Mouse (Mus musculus) limb, embryonic 12.5 days (tissue): ENCODE results near the gene Prss38. TPM values are rescaled to one million over a fixed set of nuclear protein-coding genes. Genes with fewer than 3 reads are reported as not detected.
"Not testable (repeated sequence)": the region's sequence is repeated elsewhere in the genome, so short reads cannot be mapped to it uniquely, and the experiment has no call there.

Experiments used
- ATAC-seq: fragments of 200-750 bp; cut with Nextera tagmentation; 2 replicates; pipeline ENCODE4 v1.8.0; 2017; ENCODE audit warnings: low read depth, moderate TSS enrichment; ENCODE audit not compliant: insufficient number of reproducible peaks, insufficient read depth, low FRiP score, low TSS enrichment
- H3K27ac ChIP-seq: fragments of 300-500 bp; sonication (generic); 2 replicates; pipeline ENCODE4 v1.5.1; 2016; ENCODE audit warnings: mild to moderate bottlenecking, moderate library complexity
- H3K27me3 ChIP-seq: fragments of 300-500 bp; sonication (generic); 2 replicates; pipeline ENCODE4 v1.6.1; 2016; ENCODE audit warnings: mild to moderate bottlenecking, moderate library complexity
- H3K36me3 ChIP-seq: fragments of 300-500 bp; sonication (generic); 2 replicates; pipeline ENCODE4 v1.6.1; 2016; ENCODE audit warnings: mild to moderate bottlenecking, moderate library complexity
- H3K4me1 ChIP-seq: fragments of 300-500 bp; sonication (generic); replicated peaks from 2 replicates; pipeline ENCODE4 v1.6.1; 2016
- H3K4me2 ChIP-seq: fragments of 300-500 bp; sonication (generic); 2 replicates; pipeline ENCODE4 v1.6.1; 2016; ENCODE audit warnings: mild to moderate bottlenecking, moderate library complexity
- H3K4me3 ChIP-seq: fragments of 300-500 bp; sonication (generic); replicated peaks from 2 replicates; pipeline ENCODE4 v1.5.1; 2016; ENCODE audit warnings: mild to moderate bottlenecking
- H3K9ac ChIP-seq: fragments of 300-500 bp; sonication (generic); replicated peaks from 2 replicates; pipeline ENCODE4 v1.6.1; 2016; ENCODE audit warnings: mild to moderate bottlenecking, moderate library complexity
- H3K9me3 ChIP-seq: fragments of 300-500 bp; sonication (generic); 2 replicates; pipeline ENCODE4 v1.6.1; 2016; ENCODE audit warnings: mild to moderate bottlenecking, moderate library complexity
- WGBS: fragments of 180-500 bp; shearing (Covaris S2); methylation state at CpG from one replicate; pipeline ENCODE4 v1.1.7; 2016; 5-methylcytosine and 5-hydroxymethylcytosine counted together
- polyA plus RNA-seq: library from polyadenylated mRNA; unstranded; fragments of >200 nt; fragmentation: Nextera tagmentation; extraction: Ambion mirVana; gene quantifications from 2 replicates; pipeline ENCODE4 v1.2.1, GENCODE M21; 2016

Gene Prss38
- polyA plus RNA-seq, 1 experiment from 2014 or later = 0.16 TPM

DNA sequence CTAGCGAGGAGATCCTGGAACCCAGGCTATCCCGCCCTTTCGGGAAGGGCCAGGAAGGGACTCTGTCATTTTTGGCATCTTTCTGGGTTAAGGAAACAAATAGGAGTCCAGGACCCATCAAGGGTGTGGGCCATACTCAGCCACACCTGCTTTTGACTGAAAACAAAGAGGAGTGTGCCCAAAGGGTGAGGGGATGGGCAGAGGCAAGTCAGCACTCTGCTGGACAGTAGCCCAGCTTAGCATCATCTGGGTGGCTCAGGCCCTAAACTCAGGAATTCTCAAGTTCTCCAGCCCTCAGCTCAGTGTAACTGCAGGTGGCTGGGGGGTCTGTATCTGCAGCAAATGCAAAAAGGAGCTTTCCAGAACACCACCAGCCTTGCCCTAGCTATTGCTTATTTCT is 2.5 kb upstream of the Prss38 start:
- 0 out of 2 replicates have a peak overlapping the region, but pooled peaks have one; percentile 14 for H3K27ac ChIP-seq
- H3K4me2 ChIP-seq = no peak overlapping the region
- no peaks in the 10 kb centered on the region for H3K36me3 ChIP-seq
- H3K27me3 ChIP-seq = no peaks in the 10 kb centered on the region
- no peak overlapping the region for H3K4me3 ChIP-seq
- 82% methylated on average over 3 of the region's 3 CpGs for WGBS
- H3K4me1 ChIP-seq = no peaks in the 10 kb centered on the region
- no peak for ATAC-seq
- no peak overlapping the region for H3K9ac ChIP-seq
- no peaks in the 10 kb centered on the region for H3K9me3 ChIP-seq

DNA sequence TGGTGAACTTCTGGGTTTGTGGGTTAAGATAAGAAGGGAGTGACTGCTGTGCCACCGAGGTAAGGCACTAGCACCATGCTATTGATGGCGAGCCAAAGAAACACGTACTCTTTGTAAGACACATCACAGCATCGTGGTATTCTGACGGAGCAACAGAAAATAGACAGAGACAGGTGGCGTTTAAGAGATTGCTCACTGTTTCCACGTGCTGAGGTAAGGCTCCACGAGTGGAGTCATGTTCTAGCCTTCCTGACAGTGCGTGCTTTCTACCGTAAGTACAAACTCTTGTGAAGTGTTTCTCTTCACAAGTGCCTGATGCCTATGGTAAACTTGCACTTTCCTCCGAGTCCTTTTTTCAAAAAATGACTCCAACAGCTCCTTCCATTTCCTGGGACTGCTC is 5.6 kb downstream of the Prss38 start:
- Histone ChIP-seq H3K4me3 (no peak overlapping the region), H3K27me3 (no peaks in the 10 kb centered on the region; the same call in 1 of the 2 replicates), H3K4me1 (peaks cover 19% of the 10 kb centered on the region), H3K4me2 (no peak overlapping the region), H3K9me3 (no peaks in the 10 kb centered on the region), H3K36me3 (no peaks in the 10 kb centered on the region), H3K27ac (no peak overlapping the region), H3K9ac (no peak overlapping the region)
- ATAC-seq = no peak
- WGBS = 77% methylated on average over 11 of the region's 11 CpGs

DNA sequence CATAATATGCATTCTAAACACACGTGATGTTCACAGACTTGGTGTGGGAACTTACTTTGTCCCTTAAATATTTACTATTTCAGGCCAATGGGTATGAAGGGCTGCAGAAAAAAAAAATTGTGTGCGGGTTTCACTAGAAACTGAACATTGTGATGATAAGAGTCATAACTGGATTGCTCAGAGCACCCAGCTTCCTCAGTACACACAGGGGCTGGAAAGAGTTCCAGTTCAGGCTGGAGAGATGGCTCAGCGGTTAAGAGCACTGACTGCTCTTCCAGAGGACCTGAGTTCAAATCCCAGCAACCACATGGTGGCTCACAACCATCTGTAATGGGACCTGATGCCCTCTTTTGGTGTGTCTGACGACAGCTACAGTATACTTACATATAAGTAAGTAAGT is 7.5 kb downstream of the Prss38 start:
- not testable (repeated sequence) for H3K27me3 ChIP-seq, H3K4me3 ChIP-seq, H3K9ac ChIP-seq, H3K4me2 ChIP-seq, ATAC-seq, H3K9me3 ChIP-seq, H3K36me3 ChIP-seq, H3K27ac ChIP-seq
- H3K4me1 ChIP-seq = peaks cover 38% of the 10 kb centered on the region
- 84% methylated on average over 4 of the region's 4 CpGs for WGBS

DNA sequence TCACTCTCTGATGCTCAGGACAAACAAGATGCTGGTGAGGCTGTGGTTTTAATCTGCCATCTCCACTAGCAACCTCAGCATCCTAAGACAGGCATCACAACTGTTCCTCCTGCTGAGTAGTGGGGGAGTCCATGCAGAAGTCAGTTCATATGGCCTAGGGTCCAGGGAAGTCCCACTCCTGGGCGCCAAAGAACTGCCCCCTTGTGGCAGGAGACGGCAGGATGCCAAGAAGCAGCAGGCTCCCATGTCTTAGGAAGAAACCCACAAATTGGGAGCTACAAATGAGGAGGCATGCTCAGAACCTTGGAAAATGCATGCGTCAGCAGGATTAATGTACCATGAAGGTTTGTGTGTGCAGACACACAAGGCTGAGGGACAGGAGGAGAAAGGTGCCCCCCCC is 8.8 kb downstream of the Prss38 start:
- Histone ChIP-seq H3K36me3 (no peaks in the 10 kb centered on the region), H3K4me3 (no peak overlapping the region), H3K27me3 (no peaks in the 10 kb centered on the region; the same call in 1 of the 2 replicates), H3K4me2 (no peak overlapping the region), H3K27ac (0 out of 2 replicates have a peak overlapping the region, but pooled peaks have one; percentile 32), H3K9me3 (no peaks in the 10 kb centered on the region), H3K9ac (no peak overlapping the region), H3K4me1 (peaks cover 46% of the 10 kb centered on the region)
- 33% methylated on average over 3 of the region's 3 CpGs for whole genome bisulfite sequencing
- no peak for ATAC-seq

DNA sequence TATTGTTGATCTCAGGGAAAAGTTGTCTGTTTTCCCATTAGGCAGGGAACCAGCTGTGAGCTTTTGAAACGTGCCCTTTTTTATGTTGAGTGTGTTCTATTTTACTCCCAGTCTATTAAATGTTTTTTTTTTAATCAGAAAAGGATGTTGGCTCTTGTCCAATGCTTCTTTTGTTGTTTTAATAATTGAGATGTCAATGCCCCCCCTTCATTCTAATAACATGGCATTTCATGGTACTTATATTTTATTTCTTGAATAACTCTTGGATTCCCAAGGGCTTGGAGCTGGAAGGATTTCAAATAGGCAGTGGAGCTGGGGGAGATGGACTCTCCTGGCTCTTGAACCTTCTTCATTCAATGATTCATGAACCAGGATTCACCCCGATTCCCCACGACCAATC is 9.4 kb downstream of the Prss38 start:
- ATAC-seq = no peak
- Histone ChIP-seq H3K27me3 (no peaks in the 10 kb centered on the region; the same call in 1 of the 2 replicates), H3K4me2 (no peak overlapping the region), H3K9ac (no peak overlapping the region), H3K27ac (0 out of 2 replicates have a peak overlapping the region, but pooled peaks have one; percentile 32), H3K4me3 (no peak overlapping the region), H3K4me1 (peaks cover 46% of the 10 kb centered on the region), H3K36me3 (no peaks in the 10 kb centered on the region), H3K9me3 (no peaks in the 10 kb centered on the region)
- 60% methylated on average over 3 of the region's 3 CpGs for whole genome bisulfite sequencing

DNA sequence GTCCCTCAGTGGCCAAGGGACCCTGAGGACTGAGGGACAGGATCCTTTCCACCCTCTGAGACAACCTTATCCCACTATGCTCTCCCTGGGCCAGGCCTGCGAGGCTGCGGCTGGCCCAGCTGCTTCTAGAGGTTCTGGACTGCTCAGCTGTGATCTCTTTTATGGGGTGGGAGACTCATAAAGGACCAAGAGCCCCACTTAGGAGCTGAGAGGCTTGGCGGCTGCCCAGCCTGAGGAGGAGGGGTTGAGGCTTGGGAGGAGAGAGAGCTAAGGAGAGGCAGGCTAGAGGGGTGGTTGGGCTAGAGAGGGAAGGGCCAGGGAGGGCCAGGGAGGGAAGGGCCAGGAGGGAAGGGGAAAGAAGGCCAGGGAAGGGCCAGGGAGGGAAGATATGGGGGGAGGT is 11.0 kb downstream of the Prss38 start:
- 20% methylated on average over 3 of the region's 3 CpGs for WGBS
- 0 out of 2 replicates have a peak overlapping the region, but pooled peaks have one; percentile 9 for H3K4me2 ChIP-seq

DNA sequence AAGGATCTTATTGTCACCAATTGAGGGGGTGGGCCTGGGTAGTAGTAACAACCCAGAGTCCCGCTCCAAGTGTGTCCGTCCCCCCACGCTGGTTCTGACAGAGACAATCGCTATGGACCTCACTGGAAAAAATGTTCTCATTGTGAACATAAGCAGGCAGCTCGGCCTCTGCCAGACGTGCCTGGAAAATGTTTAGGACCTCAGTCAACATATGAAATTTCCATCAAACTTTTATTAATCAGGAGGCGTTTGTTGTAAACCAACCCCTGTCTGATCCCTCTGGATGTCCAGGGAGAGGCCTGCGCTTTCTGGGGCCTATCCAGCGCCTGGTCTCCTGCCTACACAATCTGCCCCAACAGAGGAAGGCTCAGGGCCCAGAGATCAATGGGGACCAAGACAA is 11.4 kb downstream of the Prss38 start:
- peak overlapping the region; percentile 92 for H3K27ac ChIP-seq
- 53% methylated on average over 9 of the region's 9 CpGs for WGBS
- no peaks in the 10 kb centered on the region for H3K9me3 ChIP-seq
- H3K36me3 ChIP-seq = no peaks in the 10 kb centered on the region
- 0 out of 2 replicates have a peak overlapping the region, but pooled peaks have one; percentile 9 for H3K4me2 ChIP-seq
- H3K4me3 ChIP-seq = no peak overlapping the region
- peak overlapping the region; percentile 18; the same call in 1 of the 2 replicates for H3K9ac ChIP-seq
- ATAC-seq = peak; percentile 23
- H3K4me1 ChIP-seq = peaks cover 46% of the 10 kb centered on the region
- no peaks in the 10 kb centered on the region for H3K27me3 ChIP-seq

More for the DNA sequence above, 11.0 kb downstream of the Prss38 start:
- peak; percentile 77 for ATAC-seq
- H3K4me1 ChIP-seq = peaks cover 46% of the 10 kb centered on the region
- H3K9ac ChIP-seq = no peak overlapping the region; the same call in 1 of the 2 replicates
- H3K36me3 ChIP-seq = no peaks in the 10 kb centered on the region
- no peaks in the 10 kb centered on the region for H3K9me3 ChIP-seq
- H3K27me3 ChIP-seq = no peaks in the 10 kb centered on the region
- H3K27ac ChIP-seq = peak overlapping the region; percentile 92
- H3K4me3 ChIP-seq = no peak overlapping the region

DNA sequence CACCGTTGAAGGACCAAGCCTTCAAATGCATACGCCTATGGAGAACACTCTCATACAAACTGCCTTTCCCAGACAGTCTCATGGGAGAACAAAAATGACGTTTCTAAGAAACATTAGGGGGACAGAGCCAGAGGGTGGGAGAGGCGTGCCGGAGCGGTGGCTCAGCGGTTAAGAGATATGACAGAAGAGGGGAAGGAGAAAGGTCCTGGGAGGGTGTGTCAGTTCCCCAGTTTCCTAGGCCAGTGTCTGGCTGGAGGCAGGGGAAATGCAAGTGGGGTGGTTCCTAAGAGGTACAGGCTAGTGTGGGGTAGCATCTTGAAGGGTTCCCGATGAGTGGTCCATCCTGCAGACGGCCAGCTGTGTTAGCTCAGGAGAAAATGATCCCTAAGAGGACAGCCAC is 14.2 kb downstream of the Prss38 start:
- H3K27ac ChIP-seq = no peak overlapping the region
- no peaks in the 10 kb centered on the region for H3K36me3 ChIP-seq
- 0 out of 2 replicates have a peak, but pooled peaks cover 6% of the 10 kb centered on the region for H3K9me3 ChIP-seq
- H3K4me1 ChIP-seq = peaks cover 55% of the 10 kb centered on the region
- 88% methylated on average over 9 of the region's 9 CpGs for WGBS
- H3K9ac ChIP-seq = no peak overlapping the region
- peaks cover 4% of the 10 kb centered on the region; the same call in 1 of the 2 replicates for H3K27me3 ChIP-seq
- no peak overlapping the region for H3K4me3 ChIP-seq
- ATAC-seq = no peak
- H3K4me2 ChIP-seq = no peak overlapping the region

DNA sequence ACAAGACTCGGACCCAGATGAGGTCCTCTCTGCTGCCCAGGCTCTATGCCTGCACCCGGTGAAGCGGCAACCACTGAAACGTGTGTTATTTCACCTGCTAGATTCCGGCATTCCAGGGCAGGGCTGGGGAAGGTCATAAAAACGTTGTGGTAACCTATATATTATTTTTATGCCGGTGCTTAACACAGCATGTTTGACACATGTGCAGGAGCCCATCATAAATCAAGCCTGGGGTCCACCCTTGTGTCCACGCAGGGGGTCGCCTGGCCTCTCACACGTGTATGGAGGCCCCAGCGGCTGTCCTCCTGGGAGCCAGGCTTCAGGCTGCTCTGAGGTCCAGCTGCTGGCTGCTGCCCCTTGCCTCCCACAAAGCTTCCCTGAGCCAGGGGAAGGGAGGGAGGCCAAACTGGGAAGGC is 18.6 kb downstream of the Prss38 start:
- WGBS = 12% methylated on average over 11 of the region's 11 CpGs
- Histone ChIP-seq H3K27me3 (peaks cover 4% of the 10 kb centered on the region; the same call in 1 of the 2 replicates), H3K9ac (no peak overlapping the region), H3K4me2 (peak overlapping the region; percentile 31), H3K9me3 (0 out of 2 replicates have a peak, but pooled peaks cover 6% of the 10 kb centered on the region), H3K27ac (peak overlapping the region; percentile 71), H3K4me1 (peaks cover 16% of the 10 kb centered on the region), H3K4me3 (no peak overlapping the region), H3K36me3 (no peaks in the 10 kb centered on the region)
- peak; percentile 67; the same call in 1 of the 2 replicates for ATAC-seq

DNA sequence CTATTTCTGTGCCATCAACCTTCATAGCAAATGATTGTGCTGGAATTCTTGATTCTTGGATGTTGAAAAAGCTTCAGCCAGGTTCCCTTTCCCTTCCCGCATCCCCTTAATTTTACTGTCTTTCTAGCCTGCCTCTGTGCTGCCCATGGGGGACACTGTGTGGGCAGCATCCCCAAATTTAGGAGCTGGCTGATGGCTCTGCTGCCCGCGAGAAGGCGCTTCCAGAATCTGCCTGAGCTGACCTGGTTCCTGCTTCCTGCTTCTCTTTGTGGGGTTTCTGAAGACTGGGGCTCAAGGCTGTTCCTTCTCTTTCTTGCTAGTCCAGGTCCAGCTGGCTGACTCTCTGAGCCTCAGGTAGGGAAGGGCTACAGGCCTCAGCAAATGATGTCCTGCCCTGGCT is 20.7 kb downstream of the Prss38 start:
- 86% methylated on average over 4 of the region's 4 CpGs for WGBS
- ATAC-seq = no peak
- Histone ChIP-seq H3K36me3 (no peaks in the 10 kb centered on the region), H3K27me3 (peaks cover 4% of the 10 kb centered on the region; the same call in 1 of the 2 replicates), H3K9me3 (0 out of 2 replicates have a peak, but pooled peaks cover 6% of the 10 kb centered on the region), H3K4me2 (no peak overlapping the region), H3K4me1 (peaks cover 27% of the 10 kb centered on the region), H3K27ac (no peak overlapping the region), H3K4me3 (no peak overlapping the region), H3K9ac (no peak overlapping the region)

DNA sequence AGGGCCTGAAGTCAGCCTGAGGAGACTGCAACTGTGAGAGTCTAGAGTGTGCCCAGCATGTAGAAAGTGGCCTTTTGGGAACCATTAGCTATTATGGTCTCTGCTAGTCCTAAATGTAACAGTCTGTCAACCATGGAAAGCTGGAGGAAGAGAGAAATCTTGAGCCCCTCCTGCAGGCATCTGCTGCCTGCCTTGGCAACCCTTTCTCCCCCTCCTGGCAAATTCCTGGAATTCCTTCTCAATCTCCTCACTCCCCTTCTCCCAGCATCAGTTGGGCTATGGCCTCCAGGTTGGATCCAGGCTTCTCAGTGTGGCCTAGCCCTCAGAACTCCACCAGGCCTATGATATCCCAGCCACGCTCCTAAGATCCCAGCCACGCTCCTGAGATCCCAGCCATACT is 25.1 kb downstream of the Prss38 start:
- Histone ChIP-seq H3K4me1 (peaks cover 22% of the 10 kb centered on the region), H3K4me3 (no peak overlapping the region), H3K9me3 (0 out of 2 replicates have a peak, but pooled peaks cover 6% of the 10 kb centered on the region), H3K27me3 (no peaks in the 10 kb centered on the region), H3K4me2 (no peak overlapping the region; the same call in 1 of the 2 replicates), H3K36me3 (no peaks in the 10 kb centered on the region), H3K27ac (peak overlapping the region; percentile 77), H3K9ac (0 out of 2 replicates have a peak overlapping the region, but pooled peaks have one; percentile 27)
- WGBS = 67% methylated on average over 2 of the region's 2 CpGs
- ATAC-seq = 0 out of 2 replicates have a peak, but pooled peaks have one; percentile 33
